Mouse (Mus musculus) forebrain, embryonic 13.5 days (tissue): ENCODE data around the gene Smoc2. TPM values are rescaled to one million over a fixed set of nuclear protein-coding genes. Genes with fewer than 3 reads are reported as not detected.

Experiments used
- polyA plus RNA-seq: library from polyadenylated mRNA; unstranded; fragments of >200 nt; fragmentation: Nextera tagmentation; extraction: Ambion mirVana; gene quantifications from 2 replicates; pipeline ENCODE4 v1.2.1, GENCODE M21; 2015

Smoc2 gene
- polyA plus RNA-seq, 1 experiment from 2014 or later = 0.66 TPM

Other genes with a start within 250 kb of the Smoc2 start
- gene Gm7358, start 220.0 kb upstream of the Smoc2 start, polyA plus RNA-seq = not detected in 2 replicates
- gene Dact2, start 75.2 kb upstream of the Smoc2 start, polyA plus RNA-seq = 0.88 and 0.91 TPM in 2 replicates